Mouse (Mus musculus): ENCODE data around the gene Crebrf.

Crebrf gene

DNA sequence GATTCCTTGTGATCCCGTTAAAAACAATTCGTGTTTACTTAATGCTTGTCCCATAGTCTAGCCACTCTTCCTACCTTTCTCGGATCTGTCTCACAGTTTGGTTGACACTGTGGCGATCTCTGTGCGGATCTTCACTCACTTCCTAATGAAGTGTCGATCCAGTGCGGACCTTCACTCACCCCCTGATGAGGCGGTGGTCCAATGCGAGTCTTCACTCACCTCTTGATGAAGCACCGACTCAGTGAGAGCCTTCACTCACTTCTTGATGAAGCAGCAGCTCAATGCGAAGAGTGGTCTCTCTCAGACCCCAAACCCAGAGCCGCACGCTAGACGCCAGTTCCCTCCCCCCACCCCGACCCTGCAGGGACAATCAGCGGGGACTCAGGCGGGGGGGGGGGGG is 110.7 kb downstream of the Crebrf start:
- no peak for DNase-seq (ENCODE audit: low spot score in 2 of 2)
